Mouse (Mus musculus): ENCODE measurements around the gene Cyp24a1.
"Not testable (repeated sequence)": the region's sequence is repeated elsewhere in the genome, so short reads cannot be mapped to it uniquely, and the experiment has no call there.

The Cyp24a1 gene

DNA sequence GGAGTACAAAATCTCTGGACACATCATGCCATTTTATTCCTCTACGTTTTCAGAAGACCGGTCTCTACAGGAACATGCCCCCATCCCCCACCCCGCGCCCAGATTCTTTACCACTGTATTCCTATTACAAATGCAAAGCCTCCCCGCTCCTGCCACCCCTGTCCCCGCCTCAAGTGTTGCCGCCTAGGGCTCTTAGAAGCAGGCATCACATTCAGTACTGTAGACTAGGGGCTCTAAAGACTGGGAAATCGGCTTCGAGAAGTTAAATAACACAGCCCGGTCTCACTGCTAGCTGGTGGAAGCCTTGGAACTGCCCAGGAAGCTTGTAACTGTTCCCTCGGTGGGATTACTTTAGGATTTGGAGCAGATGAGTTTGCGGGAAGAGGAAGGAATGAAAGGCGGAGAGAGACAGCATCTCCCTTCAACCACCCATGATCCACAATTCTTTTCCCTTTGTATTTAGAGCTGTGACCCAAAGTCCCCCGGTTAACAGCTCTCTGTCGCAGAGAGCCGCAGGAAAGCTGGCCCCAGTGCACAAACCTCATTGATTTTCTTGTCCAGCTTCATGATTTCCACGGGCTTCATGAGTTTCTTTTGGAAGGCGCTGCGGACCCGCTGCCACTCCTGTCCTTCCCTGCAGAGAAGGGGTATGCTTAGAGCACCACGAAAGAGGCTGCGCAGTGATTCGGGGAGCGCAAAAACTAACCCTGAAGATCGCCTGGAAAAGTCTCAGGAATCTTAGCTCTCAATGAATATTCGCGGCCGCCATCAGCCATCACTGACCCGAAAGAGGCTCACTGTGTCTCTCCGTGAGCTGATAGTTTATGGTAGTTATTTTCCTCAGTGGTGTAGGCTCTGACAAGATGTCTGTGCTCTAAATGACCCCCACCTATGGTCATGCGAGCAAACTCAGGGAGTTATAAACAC lies 1.9 kb downstream of the Cyp24a1 start:
- DNase-seq (ENCODE audit: low spot score in 2 of 2): no peak

GRCm38 (mm10) chr2:170487890-170488502 lies 8.9 kb downstream of the Cyp24a1 start:
- DNase-seq (ENCODE audit: low spot score in 2 of 2): no peak

- DNase-seq (ENCODE audit: low spot score in 2 of 2): no peak
Observed at GRCm38 (mm10) chr2:170487202-170487601, 9.7 kb downstream of the Cyp24a1 start.

GRCm38 (mm10) chr2:170483914-170484313 lies 13.0 kb downstream of the Cyp24a1 start:
- no peak for DNase-seq (ENCODE audit: low spot score in 2 of 2)

GRCm38 (mm10) chr2:170482019-170482540 lies 14.9 kb downstream of the Cyp24a1 start:
- no peak for DNase-seq (ENCODE audit: low spot score in 2 of 2)

- DNase-seq (ENCODE audit: low spot score in 2 of 2): no peak
Observed at GRCm38 (mm10) chr2:170476643-170477042, 20.3 kb downstream of the Cyp24a1 start.

DNA sequence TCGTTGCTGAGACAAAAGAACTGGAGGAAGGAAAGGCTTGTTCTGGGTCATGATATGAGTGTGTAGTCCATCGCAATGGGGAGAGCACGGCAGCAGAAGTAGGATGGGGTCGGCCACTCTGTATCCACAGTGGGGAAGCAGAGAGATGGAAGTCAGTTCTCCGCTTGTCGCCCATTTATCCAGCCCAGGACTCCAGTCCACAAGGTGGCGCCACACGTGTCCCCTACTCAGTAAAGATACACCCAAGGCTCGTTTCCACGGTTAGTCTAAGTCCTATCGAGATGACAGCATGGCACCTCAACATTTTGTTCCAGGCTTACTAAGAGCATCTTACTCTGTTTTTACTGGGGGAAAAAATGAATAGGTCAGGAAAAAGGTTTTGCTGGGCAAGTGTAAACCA lies 20.7 kb downstream of the Cyp24a1 start:
- no peak for DNase-seq (ENCODE audit: low spot score in 2 of 2)

- no peak for DNase-seq (ENCODE audit: low spot score in 2 of 2)
Observed at GRCm38 (mm10) chr2:170475164-170475563, 21.8 kb downstream of the Cyp24a1 start.

DNA sequence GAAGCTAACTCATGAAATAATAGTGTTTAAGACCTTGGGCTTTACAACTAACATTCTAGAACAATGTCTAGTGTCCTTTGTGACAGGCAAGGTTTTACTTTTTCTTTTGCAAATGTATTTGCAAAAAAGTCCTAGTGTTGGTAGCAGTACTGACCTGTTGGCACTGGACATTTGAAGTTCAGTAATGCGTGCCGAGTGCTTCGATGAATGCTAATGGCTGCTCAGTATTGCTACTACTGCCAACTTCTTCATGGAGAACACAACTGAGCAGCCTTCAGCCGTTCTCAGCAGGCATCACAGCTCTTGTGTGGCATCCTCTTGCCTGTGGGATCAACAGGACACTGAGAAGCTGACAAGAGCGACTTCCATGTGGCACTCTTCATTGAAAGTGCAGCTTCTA lies 22.8 kb downstream of the Cyp24a1 start:
- DNase-seq (ENCODE audit: low spot score in 2 of 2): no peak

- DNase-seq (ENCODE audit: low spot score in 2 of 2): no peak
Observed at GRCm38 (mm10) chr2:170470591-170470990, 26.4 kb downstream of the Cyp24a1 start.

GRCm38 (mm10) chr2:170469616-170470308 lies 27.2 kb downstream of the Cyp24a1 start:
- DNase-seq (ENCODE audit: low spot score in 2 of 2): peak in 1 of 2 experiments; percentile 62

DNA sequence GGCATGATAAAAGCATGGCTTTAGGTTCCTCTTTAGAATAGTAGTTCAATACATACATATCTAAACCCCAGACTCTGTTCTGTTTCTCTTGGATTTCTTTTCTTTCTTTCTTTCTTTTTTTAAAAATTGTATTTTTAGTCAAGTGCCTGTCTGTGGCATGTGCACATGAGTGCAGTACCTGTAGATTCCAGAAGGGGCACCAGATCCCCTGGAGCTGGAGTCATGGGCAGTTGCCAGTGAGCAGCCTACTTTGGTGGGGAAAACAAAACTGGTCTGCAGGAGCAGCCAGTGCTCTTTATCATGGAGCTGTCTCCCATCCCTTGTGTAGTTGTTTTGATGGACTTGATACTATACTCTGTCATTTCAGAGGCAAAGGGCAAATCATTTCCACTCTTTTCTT lies 28.9 kb downstream of the Cyp24a1 start:
- DNase-seq (ENCODE audit: low spot score in 2 of 2): no peak

DNA sequence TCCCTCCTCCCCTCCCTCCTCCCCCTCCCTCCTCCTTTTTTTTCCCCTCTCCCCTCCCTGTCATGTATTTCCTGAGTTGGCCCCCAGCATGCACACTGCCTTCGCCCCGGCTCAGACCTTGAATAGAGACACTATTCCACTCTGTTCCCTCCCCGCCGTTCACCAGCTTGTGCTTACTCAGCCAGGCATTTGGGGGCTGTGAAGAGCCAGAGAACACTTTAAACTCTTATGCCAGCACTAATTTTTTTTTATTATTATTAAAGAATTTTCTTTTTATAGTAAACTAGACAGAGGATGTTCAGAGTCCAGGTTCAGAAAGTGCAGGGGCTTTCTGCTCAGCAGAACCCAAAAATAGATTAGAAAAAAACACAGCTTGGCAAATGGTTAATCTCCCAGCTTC lies 32.1 kb downstream of the Cyp24a1 start:
- no peak for DNase-seq (ENCODE audit: low spot score in 2 of 2)

DNA sequence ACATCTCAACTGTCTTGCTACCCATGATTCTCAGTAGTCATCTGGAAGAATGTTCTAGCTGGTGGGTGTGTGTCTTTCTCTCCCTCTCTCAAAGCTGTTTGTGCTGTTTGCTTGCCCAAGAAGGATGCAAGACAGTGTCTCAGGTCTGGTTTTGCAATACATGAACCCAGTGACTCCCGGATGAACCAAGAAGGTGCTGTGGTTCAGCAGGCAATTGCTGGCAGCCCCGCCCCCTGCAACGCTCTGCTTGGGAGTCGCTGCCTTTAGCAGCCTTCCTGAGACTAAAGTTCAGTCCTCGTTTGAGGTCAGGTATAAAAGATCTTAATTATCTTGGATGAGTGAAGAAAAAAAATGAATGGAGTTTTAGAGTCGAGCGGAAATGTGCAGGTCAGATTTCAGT lies 35.3 kb downstream of the Cyp24a1 start:
- DNase-seq (ENCODE audit: low spot score in 2 of 2): no peak

DNA sequence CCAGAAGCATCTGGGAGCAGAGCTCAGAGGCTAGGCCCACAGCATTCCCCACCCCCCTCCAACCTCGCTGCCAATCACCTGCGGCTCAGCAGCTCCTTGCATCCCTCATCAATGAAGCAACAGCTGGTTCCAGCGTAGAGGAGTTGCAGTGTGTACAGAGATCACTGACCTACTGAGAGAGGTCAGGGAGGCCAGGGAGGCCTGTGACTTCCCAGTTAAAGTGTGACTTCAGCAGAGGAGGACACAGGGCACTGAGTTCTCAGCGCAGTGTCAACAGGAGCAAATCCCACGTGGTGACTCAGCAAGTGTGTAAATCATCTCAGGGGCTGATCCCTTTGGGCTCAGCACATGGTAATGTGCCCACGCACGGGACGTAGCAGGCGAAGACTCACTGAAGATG lies 37.1 kb downstream of the Cyp24a1 start:
- DNase-seq (ENCODE audit: low spot score in 2 of 2): no peak

DNA sequence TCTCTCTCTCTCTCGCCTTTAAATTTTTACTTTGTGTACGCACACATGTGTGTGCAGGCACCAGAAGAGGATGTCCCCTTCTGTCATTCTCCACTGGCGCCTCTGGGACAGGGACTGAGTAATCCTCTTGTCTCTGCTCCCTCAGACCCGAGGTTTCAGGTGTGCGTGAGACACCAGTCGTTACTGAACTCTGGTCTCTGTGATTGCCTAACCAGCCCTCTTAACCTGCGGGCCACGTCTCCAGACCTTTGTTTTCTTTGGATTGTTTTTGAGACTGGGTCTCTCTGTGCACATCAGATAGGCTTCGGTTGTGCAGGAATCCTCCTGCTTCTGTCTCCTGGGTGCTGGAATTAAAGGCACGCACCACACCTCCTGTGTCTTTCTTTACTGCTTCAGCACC lies 37.8 kb downstream of the Cyp24a1 start:
- DNase-seq (ENCODE audit: low spot score in 2 of 2): no peak

- not testable (repeated sequence) for DNase-seq (ENCODE audit: low spot score in 2 of 2)
Observed at GRCm38 (mm10) chr2:170453809-170454208, 43.1 kb downstream of the Cyp24a1 start.

- DNase-seq (ENCODE audit: low spot score in 2 of 2): peak in 1 of 2 experiments; percentile 80
Observed at GRCm38 (mm10) chr2:170450933-170451332, 46.0 kb downstream of the Cyp24a1 start.

- DNase-seq (ENCODE audit: low spot score in 2 of 2): peak in 1 of 2 experiments; percentile 22
Observed at GRCm38 (mm10) chr2:170447651-170448050, 49.3 kb downstream of the Cyp24a1 start.

GRCm38 (mm10) chr2:170446843-170447383 lies 50.0 kb downstream of the Cyp24a1 start:
- no peak for DNase-seq (ENCODE audit: low spot score in 2 of 2)

DNA sequence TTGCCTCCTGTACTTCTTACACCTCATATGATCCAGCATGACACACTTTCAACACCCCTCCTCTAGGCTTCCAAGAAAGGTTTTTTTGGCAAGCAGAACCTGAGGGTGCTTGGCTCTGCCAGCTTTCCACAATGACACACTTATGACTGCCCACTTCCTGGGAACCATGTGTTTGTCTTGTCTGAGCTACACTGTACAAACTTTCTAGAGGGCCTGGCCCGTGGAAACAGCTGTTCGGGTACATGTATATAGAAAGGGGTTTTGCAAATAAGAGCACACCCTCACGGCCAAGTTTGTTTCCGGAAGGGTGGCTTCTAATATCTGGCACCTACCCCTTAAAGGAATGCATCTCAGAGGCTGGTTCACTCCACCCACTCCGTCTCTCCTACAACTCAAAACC lies 51.1 kb downstream of the Cyp24a1 start:
- DNase-seq (ENCODE audit: low spot score in 2 of 2): peak in 1 of 2 experiments; percentile 6

- peak in 1 of 2 experiments; percentile 14 for DNase-seq (ENCODE audit: low spot score in 2 of 2)
Observed at GRCm38 (mm10) chr2:170442535-170442934, 54.4 kb downstream of the Cyp24a1 start.

Measured in left cerebral cortex, adult 9 months (tissue).